In genomic region chr11:100702906-100703305, GRCm38 (mm10) we compare ENCODE assay signal across 9 mouse cellular contexts. TPM values are rescaled to one million over a fixed set of nuclear protein-coding genes. Genes with fewer than 3 reads are reported as not detected.
A peak's percentile ranks its signal among the peaks of the same experiment; 100 is the strongest.
DNase-seq lines count a peak whose midpoint lies in the region; ATAC-seq and TF ChIP-seq lines count a peak whose summit lies in the region.
"Had no signal": no experiment of that assay in that cellular context is flagged by ENCODE, and none has a peak within 500 bp of the region (broad histone marks: within the 10 kb centered on the region; RNA-seq: fewer than 3 reads in every experiment).

No protein-coding gene starts in this region.

- TF ChIP-seq CTCF in heart, adult 2 months (IDR thresholded peaks at IDR 0.05): no peak
- TF ChIP-seq CTCF in cerebellum, adult 2 months (IDR thresholded peaks at IDR 0.05; ENCODE audit: borderline replicate concordance, insufficient read depth, low read depth, low read length): no peak

- no peak for TF ChIP-seq POLR2A in heart, adult 2 months (IDR thresholded peaks at IDR 0.05; ENCODE audit: insufficient read depth, low read depth, low read length)
- TF ChIP-seq POLR2A in cerebellum, adult 2 months (IDR thresholded peaks at IDR 0.05; ENCODE audit: borderline replicate concordance, insufficient read depth, low read length): no peak

- H3K36me3 ChIP-seq in heart, adult 2 months (ENCODE audit: control insufficient read depth, insufficient read depth, low read length): no peaks in the 10 kb centered on the region
- H3K36me3 ChIP-seq in midbrain, embryonic 14.5 days (ENCODE audit: control insufficient read depth, insufficient read depth, low read length): peaks cover 31% of the 10 kb centered on the region
- H3K36me3 ChIP-seq in midbrain, embryonic 16.5 days (ENCODE audit: control insufficient read depth, insufficient read depth, low read length): peaks cover 18% of the 10 kb centered on the region
- peaks cover 29% of the 10 kb centered on the region for H3K36me3 ChIP-seq in intestine, embryonic 15.5 days
- H3K36me3 ChIP-seq in neural tube, embryonic 15.5 days: peaks cover 39% of the 10 kb centered on the region

- no peaks in the 10 kb centered on the region for H3K9me3 ChIP-seq in midbrain, embryonic 14.5 days (ENCODE audit: control insufficient read depth, low read length)
- no peaks in the 10 kb centered on the region for H3K9me3 ChIP-seq in midbrain, embryonic 16.5 days (replicated peaks; ENCODE audit: control insufficient read depth, low read length, poor library complexity, severe bottlenecking)
- H3K9me3 ChIP-seq in intestine, embryonic 15.5 days: no peaks in the 10 kb centered on the region
- H3K9me3 ChIP-seq in neural tube, embryonic 15.5 days (replicated peaks): no peaks in the 10 kb centered on the region

- no peaks in the 10 kb centered on the region for H3K79me2 ChIP-seq in heart, adult 2 months (replicated peaks; ENCODE audit: control insufficient read depth, insufficient read depth, low read length)

- no peaks in the 10 kb centered on the region for H3K27me3 ChIP-seq in heart, adult 2 months (ENCODE audit: control insufficient read depth, insufficient read depth, low read length)
- no peaks in the 10 kb centered on the region for H3K27me3 ChIP-seq in midbrain, embryonic 14.5 days (ENCODE audit: control insufficient read depth, insufficient read depth, low read length)
- H3K27me3 ChIP-seq in midbrain, embryonic 16.5 days (ENCODE audit: control insufficient read depth, insufficient read depth, low read depth, low read length): no peaks in the 10 kb centered on the region; the same call in 1 of the 2 replicates
- no peaks in the 10 kb centered on the region for H3K27me3 ChIP-seq in intestine, embryonic 15.5 days (replicated peaks)
- no peaks in the 10 kb centered on the region for H3K27me3 ChIP-seq in neural tube, embryonic 15.5 days (replicated peaks)
- H3K27me3 ChIP-seq in cerebellum, adult 2 months (ENCODE audit: control insufficient read depth, insufficient read depth, low read length): no peaks in the 10 kb centered on the region

- H3K4me1 ChIP-seq in heart, adult 2 months (ENCODE audit: control insufficient read depth, insufficient read depth, low read length): peaks cover 8% of the 10 kb centered on the region
- no peaks in the 10 kb centered on the region for H3K4me1 ChIP-seq in midbrain, embryonic 14.5 days (ENCODE audit: control insufficient read depth, insufficient read depth, low read length)
- H3K4me1 ChIP-seq in midbrain, embryonic 16.5 days (ENCODE audit: control insufficient read depth, insufficient read depth, low read length): no peaks in the 10 kb centered on the region; the same call in 1 of the 2 replicates
- H3K4me1 ChIP-seq in intestine, embryonic 15.5 days (replicated peaks): peaks cover 19% of the 10 kb centered on the region; the same call in 1 of the 2 replicates
- H3K4me1 ChIP-seq in neural tube, embryonic 15.5 days: peaks cover 9% of the 10 kb centered on the region
- H3K4me1 ChIP-seq in cerebellum, adult 2 months (ENCODE audit: control insufficient read depth, insufficient read depth, low read length): no peaks in the 10 kb centered on the region

- H3K9ac ChIP-seq in heart, adult 2 months (ENCODE audit: low read depth, low read length): peak overlapping the region; percentile 56
- no peak overlapping the region for H3K9ac ChIP-seq in midbrain, embryonic 14.5 days (replicated peaks; ENCODE audit: low read length)
- H3K9ac ChIP-seq in midbrain, embryonic 16.5 days (ENCODE audit: low read depth, low read length): no peak overlapping the region
- H3K9ac ChIP-seq in intestine, embryonic 15.5 days: no peak overlapping the region
- no peak overlapping the region for H3K9ac ChIP-seq in neural tube, embryonic 15.5 days (replicated peaks)

- peak overlapping the region; percentile 48; the same call in 1 of the 2 replicates for H3K27ac ChIP-seq in heart, adult 2 months
- H3K27ac ChIP-seq in midbrain, embryonic 14.5 days (replicated peaks; ENCODE audit: low read depth, low read length): no peak overlapping the region
- H3K27ac ChIP-seq in midbrain, embryonic 16.5 days (ENCODE audit: low read length): no peak overlapping the region
- no peak overlapping the region for H3K27ac ChIP-seq in intestine, embryonic 15.5 days
- no peak overlapping the region for H3K27ac ChIP-seq in neural tube, embryonic 15.5 days (replicated peaks)
- H3K27ac ChIP-seq in cerebellum, adult 2 months (ENCODE audit: insufficient read depth, low read length): no peak overlapping the region

- 37% methylated on average over 7 of the region's 7 CpGs for WGBS in heart, adult 2 months
- 45% methylated on average over 7 of the region's 7 CpGs for WGBS in midbrain, embryonic 14.5 days
- 41% methylated on average over 7 of the region's 7 CpGs for WGBS in midbrain, embryonic 16.5 days
- WGBS in intestine, embryonic 15.5 days: 49% methylated on average over 7 of the region's 7 CpGs
- WGBS in neural tube, embryonic 15.5 days: 51% methylated on average over 7 of the region's 7 CpGs
- 60% methylated on average over 7 of the region's 7 CpGs for WGBS in cerebellum, adult 2 months

- DNase-seq in heart, adult 2 months: no peak
- DNase-seq in heart, adult 9 months (ENCODE audit: low spot score in 2 of 2): no peak
- no peak for DNase-seq in midbrain, embryonic 14.5 days
- DNase-seq in cerebellum, adult 2 months: no peak
- DNase-seq in adipocyte (ENCODE audit: low spot score): no peak

- TF ChIP-seq EP300 in heart, adult 2 months (IDR thresholded peaks at IDR 0.05; ENCODE audit: insufficient read depth, low read depth, low read length): no peak

- ATAC-seq in midbrain, embryonic 14.5 days (ENCODE audit: low FRiP score, low TSS enrichment): no peak
- ATAC-seq in midbrain, embryonic 16.5 days: no peak
- ATAC-seq in intestine, embryonic 15.5 days: no peak
- no peak for ATAC-seq in neural tube, embryonic 15.5 days (ENCODE audit: low FRiP score)

- intact Hi-C loops in heart, adult 2 months (cut with DNase I): loop anchor here (2.0 kb wide), 2 partner anchors 76 to 132 kb away; no protein-coding TSS in a partner anchor

- peak overlapping the region; percentile 22; the same call in 1 of the 2 replicates for H3K4me3 ChIP-seq in heart, adult 2 months
- H3K4me3 ChIP-seq in midbrain, embryonic 14.5 days (replicated peaks; ENCODE audit: low read depth, low read length): no peak overlapping the region
- H3K4me3 ChIP-seq in midbrain, embryonic 16.5 days (ENCODE audit: low read depth, low read length): no peak overlapping the region
- 0 out of 2 replicates have a peak overlapping the region, but pooled peaks have one; percentile 9 for H3K4me3 ChIP-seq in intestine, embryonic 15.5 days (replicated peaks)
- H3K4me3 ChIP-seq in neural tube, embryonic 15.5 days (replicated peaks): no peak overlapping the region
- no peak overlapping the region for H3K4me3 ChIP-seq in cerebellum, adult 2 months (replicated peaks; ENCODE audit: insufficient read depth, low read depth, low read length)

- H3K4me2 ChIP-seq in midbrain, embryonic 14.5 days (ENCODE audit: low read length): peak overlapping the region; percentile 23; the same call in 1 of the 2 replicates
- H3K4me2 ChIP-seq in midbrain, embryonic 16.5 days (ENCODE audit: low read length): no peak overlapping the region
- peak overlapping the region; percentile 46 for H3K4me2 ChIP-seq in intestine, embryonic 15.5 days (replicated peaks)
- H3K4me2 ChIP-seq in neural tube, embryonic 15.5 days: peak overlapping the region; percentile 30

RNA-seq across cellular contexts. Expression of gene Dhx58, which starts 1.2 kb away (rescaled TPM):
- under 1 TPM; 0.55 to 0.70 TPM for total RNA-seq in heart, adult 2 months (2021)
- 2.8 and 3.0 TPM in 2 replicates for polyA plus RNA-seq in heart, adult 2 months (2012; rRNA removed)
- polyA plus RNA-seq in midbrain, embryonic 14.5 days (2014; fragmentation: Nextera tagmentation; extraction: Ambion mirVana): 2.0 and 2.1 TPM in 2 replicates
- polyA plus RNA-seq in midbrain, embryonic 16.5 days (2015; fragmentation: Nextera tagmentation; extraction: Ambion mirVana): 2.8 and 2.9 TPM in 2 replicates
- 2.7 and 3.2 TPM in 2 replicates for polyA plus RNA-seq in intestine, embryonic 15.5 days (2015; fragmentation: Nextera tagmentation; extraction: Ambion mirVana)
- 2.7 and 4.4 TPM in 2 replicates for polyA plus RNA-seq in neural tube, embryonic 15.5 days (2015; fragmentation: Nextera tagmentation; extraction: Ambion mirVana)
- polyA plus RNA-seq in cerebellum, adult 2 months (2012; rRNA removed): 3.6 and 5.1 TPM in 2 replicates

RNA-seq across cellular contexts. Expression of gene Kat2a, which starts 9.4 kb away (rescaled TPM):
- 10 to 100 TPM; 13.1 to 14.0 TPM for total RNA-seq in heart, adult 2 months (2021)
- 18.9 and 21.7 TPM in 2 replicates for polyA plus RNA-seq in heart, adult 2 months (2012; rRNA removed)
- 50.0 and 53.7 TPM in 2 replicates for polyA plus RNA-seq in midbrain, embryonic 14.5 days (2014; fragmentation: Nextera tagmentation; extraction: Ambion mirVana)
- polyA plus RNA-seq in midbrain, embryonic 16.5 days (2015; fragmentation: Nextera tagmentation; extraction: Ambion mirVana): 64.9 and 65.9 TPM in 2 replicates
- polyA plus RNA-seq in intestine, embryonic 15.5 days (2015; fragmentation: Nextera tagmentation; extraction: Ambion mirVana): 48.2 and 51.9 TPM in 2 replicates
- 64.4 and 67.2 TPM in 2 replicates for polyA plus RNA-seq in neural tube, embryonic 15.5 days (2015; fragmentation: Nextera tagmentation; extraction: Ambion mirVana)
- polyA plus RNA-seq in cerebellum, adult 2 months (2012; rRNA removed): 55.2 and 56.4 TPM in 2 replicates

RNA-seq across cellular contexts. Expression of gene Zfp385c, which starts 10.7 kb away (rescaled TPM):
- total RNA-seq in heart, adult 2 months (2021): under 1 TPM; 0.34 to 0.48 TPM
- 0.59 and 0.61 TPM in 2 replicates for polyA plus RNA-seq in heart, adult 2 months (2012; rRNA removed)
- polyA plus RNA-seq in midbrain, embryonic 14.5 days (2014; fragmentation: Nextera tagmentation; extraction: Ambion mirVana): 0.41 and 0.49 TPM in 2 replicates
- polyA plus RNA-seq in midbrain, embryonic 16.5 days (2015; fragmentation: Nextera tagmentation; extraction: Ambion mirVana): 0.41 and 0.92 TPM in 2 replicates
- polyA plus RNA-seq in intestine, embryonic 15.5 days (2015; fragmentation: Nextera tagmentation; extraction: Ambion mirVana): 0.11 TPM in 2 replicates
- 0.77 TPM in 2 replicates for polyA plus RNA-seq in neural tube, embryonic 15.5 days (2015; fragmentation: Nextera tagmentation; extraction: Ambion mirVana)
- polyA plus RNA-seq in cerebellum, adult 2 months (2012; rRNA removed): 56.5 and 75.2 TPM in 2 replicates

RNA-seq across cellular contexts. Expression of gene Hspb9, which starts 10.7 kb away (rescaled TPM):
- not detected for total RNA-seq in heart, adult 2 months (2021)
- 0.50 and 0.62 TPM in 2 replicates for polyA plus RNA-seq in heart, adult 2 months (2012; rRNA removed)
- polyA plus RNA-seq in midbrain, embryonic 14.5 days (2014; fragmentation: Nextera tagmentation; extraction: Ambion mirVana): 0.70 TPM in 1 of 2 replicates, not detected in the other
- polyA plus RNA-seq in midbrain, embryonic 16.5 days (2015; fragmentation: Nextera tagmentation; extraction: Ambion mirVana): 0.34 TPM in 1 of 2 replicates, not detected in the other
- polyA plus RNA-seq in intestine, embryonic 15.5 days (2015; fragmentation: Nextera tagmentation; extraction: Ambion mirVana): 0.40 and 0.54 TPM in 2 replicates
- polyA plus RNA-seq in neural tube, embryonic 15.5 days (2015; fragmentation: Nextera tagmentation; extraction: Ambion mirVana): 0.43 TPM in 1 of 2 replicates, not detected in the other
- not detected in 2 replicates for polyA plus RNA-seq in cerebellum, adult 2 months (2012; rRNA removed)
- total RNA-seq: hematopoietic stem cell, adult 5-6 weeks had no signal

RNA-seq across cellular contexts. Expression of gene Rab5c, which starts 35.1 kb away (rescaled TPM):
- total RNA-seq in heart, adult 2 months (2021): 10 to 100 TPM; 53.0 to 56.3 TPM
- 69.3 and 97.8 TPM in 2 replicates for polyA plus RNA-seq in heart, adult 2 months (2012; rRNA removed)
- polyA plus RNA-seq in midbrain, embryonic 14.5 days (2014; fragmentation: Nextera tagmentation; extraction: Ambion mirVana): 86.8 and 156 TPM in 2 replicates
- 41.1 and 43.3 TPM in 2 replicates for polyA plus RNA-seq in midbrain, embryonic 16.5 days (2015; fragmentation: Nextera tagmentation; extraction: Ambion mirVana)
- 26.1 and 26.3 TPM in 2 replicates for polyA plus RNA-seq in intestine, embryonic 15.5 days (2015; fragmentation: Nextera tagmentation; extraction: Ambion mirVana)
- 41.8 and 49.8 TPM in 2 replicates for polyA plus RNA-seq in neural tube, embryonic 15.5 days (2015; fragmentation: Nextera tagmentation; extraction: Ambion mirVana)
- polyA plus RNA-seq in cerebellum, adult 2 months (2012; rRNA removed): 186 and 187 TPM in 2 replicates

Comparison
In these comparisons a context has a peak if more than half of its experiments do, and no peak if none do; other contexts are left out.
1. H3K4me3 ChIP-seq: peak in heart, adult 2 months (single experiment) and intestine, embryonic 15.5 days (single experiment); none in midbrain, embryonic 14.5 days (single experiment), midbrain, embryonic 16.5 days (single experiment), neural tube, embryonic 15.5 days (single experiment) and cerebellum, adult 2 months (single experiment).
2. RNA of gene Zfp385c, which starts 10.7 kb away (polyA plus RNA-seq): 56.5 to 75.2 TPM in cerebellum, adult 2 months; 0.41 to 0.92 TPM in midbrain, embryonic 16.5 days, 0.77 TPM in neural tube, embryonic 15.5 days, 0.59 to 0.61 TPM in heart, adult 2 months, 0.41 to 0.49 TPM in midbrain, embryonic 14.5 days and 0.11 TPM in intestine, embryonic 15.5 days; every median in the first group is over 10 times any median in the second.